Mouse (Mus musculus) MN1 (cell line): Measurements from ENCODE around the gene Eif3b.

Experiments used
- DNase-seq: peaks from one replicate; pipeline ENCODE4 v3.0.0-alpha.2; 2016; ENCODE audit warnings: low spot score

Gene Eif3b

GRCm38 (mm10) chr5:140418489-140419441, at the start of gene Eif3b:
Gene Eif3b, plus strand, starts transcription at chr5:140419328.
- DNase-seq = peak; percentile 96

- no peak for DNase-seq
Measured at GRCm38 (mm10) chr5:140369466-140369865, 49.7 kb upstream of the Eif3b start.

- no peak for DNase-seq
Measured at GRCm38 (mm10) chr5:140370446-140371254, 48.5 kb upstream of the Eif3b start.

GRCm38 (mm10) chr5:140371671-140372070, 47.5 kb upstream of the Eif3b start:
- DNase-seq = no peak

GRCm38 (mm10) chr5:140373711-140374110, 45.4 kb upstream of the Eif3b start:
- DNase-seq = no peak

- DNase-seq = peak; percentile 26
Measured at GRCm38 (mm10) chr5:140374226-140374625, 44.9 kb upstream of the Eif3b start.

GRCm38 (mm10) chr5:140375249-140375829, 43.8 kb upstream of the Eif3b start:
- no peak for DNase-seq

- DNase-seq = no peak
Measured at GRCm38 (mm10) chr5:140378121-140378853, 40.8 kb upstream of the Eif3b start.

- DNase-seq = no peak
Measured at GRCm38 (mm10) chr5:140379299-140379698, 39.8 kb upstream of the Eif3b start.

GRCm38 (mm10) chr5:140381156-140381555, 38.0 kb upstream of the Eif3b start:
- no peak for DNase-seq

- DNase-seq = no peak
Measured at GRCm38 (mm10) chr5:140382688-140383087, 36.4 kb upstream of the Eif3b start.

- DNase-seq = no peak
Measured at GRCm38 (mm10) chr5:140383559-140383958, 35.6 kb upstream of the Eif3b start.

- no peak for DNase-seq
Measured at GRCm38 (mm10) chr5:140384462-140384861, 34.7 kb upstream of the Eif3b start.

- DNase-seq = no peak
Measured at GRCm38 (mm10) chr5:140387236-140387635, 31.9 kb upstream of the Eif3b start.

GRCm38 (mm10) chr5:140387816-140388510, 31.2 kb upstream of the Eif3b start:
- DNase-seq = peak; percentile 46

- DNase-seq = peak; percentile 98
Measured at GRCm38 (mm10) chr5:140388588-140389576, 30.2 kb upstream of the Eif3b start, which contains the start of gene Snx8. Gene Snx8, minus strand, starts transcription at chr5:140389262.

GRCm38 (mm10) chr5:140389647-140390046, 29.5 kb upstream of the Eif3b start:
- no peak for DNase-seq

- DNase-seq = no peak
Measured at GRCm38 (mm10) chr5:140391435-140391834, 27.7 kb upstream of the Eif3b start.

- DNase-seq = no peak
Measured at GRCm38 (mm10) chr5:140391981-140392380, 27.1 kb upstream of the Eif3b start.

GRCm38 (mm10) chr5:140392701-140393100, 26.4 kb upstream of the Eif3b start:
- no peak for DNase-seq
